Mouse (Mus musculus) heart, postnatal 0 days (tissue): ENCODE measurements around the gene Psen2. TPM values are rescaled to one million over a fixed set of nuclear protein-coding genes. Genes with fewer than 3 reads are reported as not detected.
A peak's percentile ranks its signal among the peaks of the same experiment; 100 is the strongest.

Experiments used
- ATAC-seq: fragments of 200-750 bp; cut with Nextera tagmentation; 2 replicates; pipeline ENCODE4 v1.8.0; 2017; ENCODE audit warnings: low read depth, moderate number of reproducible peaks, moderate library complexity; ENCODE audit not compliant: insufficient read depth
- DNase-seq: peaks from one replicate; pipeline ENCODE4 v3.0.0-alpha.2; 2016; ENCODE audit warnings: low spot score
- H3K27ac ChIP-seq: fragments of 300-500 bp; sonication (generic); 2 replicates; pipeline ENCODE4 v1.5.1; 2014; ENCODE audit warnings: low read depth, mild to moderate bottlenecking
- H3K27me3 ChIP-seq: fragments of 300-500 bp; sonication (generic); 2 replicates; pipeline ENCODE4 v1.6.1; 2014; ENCODE audit warnings: low read length, mixed read lengths; ENCODE audit not compliant: control insufficient read depth, insufficient read depth
- H3K36me3 ChIP-seq: fragments of 300-500 bp; sonication (generic); replicated peaks from 2 replicates; pipeline ENCODE4 v1.6.1; 2014; ENCODE audit warnings: low read length, mixed read lengths; ENCODE audit not compliant: control insufficient read depth, insufficient read depth
- H3K4me1 ChIP-seq: fragments of 300-500 bp; sonication (generic); 2 replicates; pipeline ENCODE4 v1.6.1; 2014; ENCODE audit warnings: antibody characterized with exemption; ENCODE audit not compliant: control insufficient read depth, insufficient read depth
- H3K4me2 ChIP-seq: fragments of 300-500 bp; sonication (generic); 2 replicates; pipeline ENCODE4 v1.6.1; 2014; ENCODE audit warnings: low read depth, mild to moderate bottlenecking, low read length, moderate library complexity
- H3K4me3 ChIP-seq: fragments of 300-500 bp; sonication (generic); 2 replicates; pipeline ENCODE4 v1.5.1; 2014; ENCODE audit warnings: low read depth, low read length
- H3K9ac ChIP-seq: fragments of 300-500 bp; sonication (generic); replicated peaks from 2 replicates; pipeline ENCODE4 v1.6.1; 2014; ENCODE audit warnings: low read depth, low read length, mixed read lengths
- H3K9me3 ChIP-seq: fragments of 300-500 bp; sonication (generic); replicated peaks from 2 replicates; pipeline ENCODE4 v1.6.1; 2016; ENCODE audit warnings: low read length; ENCODE audit not compliant: control insufficient read depth
- CTCF ChIP-seq: IDR thresholded peaks from 2 replicates; pipeline ENCODE4 v1.5.1; 2016; ENCODE audit warnings: antibody characterized with exemption, control low read depth, low read depth
- EP300 ChIP-seq: IDR thresholded peaks from 2 replicates; pipeline ENCODE4 v1.6.1; 2016; ENCODE audit warnings: antibody characterized with exemption, low read depth
- WGBS: fragments of 180-500 bp; shearing (Covaris S2); extraction: QIAGEN DNeasy Blood & Tissue Kit; methylation state at CpG from one replicate; pipeline ENCODE4 v1.1.7; 2014; 5-methylcytosine and 5-hydroxymethylcytosine counted together
- polyA plus RNA-seq: library from polyadenylated mRNA; unstranded; fragments of >200 nt; fragmentation: Nextera tagmentation; extraction: Ambion mirVana; gene quantifications from 2 replicates; pipeline ENCODE4 v1.2.1, GENCODE M21; 2015
- total RNA-seq: library from RNA; depleted of rRNA; stranded (reverse); fragments of >200 nt; gene quantifications from 2 replicates; pipeline ENCODE4 v1.2.3, GENCODE M21; 2014; ENCODE audit warnings: low replicate concordance

Gene Psen2
- total and polyA plus RNA-seq, 2 experiments from 2014 or later, result 16.4 to 33.3 TPM

GRCm38 (mm10) chr1:180274725-180275308 is 11.6 kb upstream of the Psen2 start:
- no peak overlapping the region for H3K4me2 ChIP-seq
- H3K27me3 ChIP-seq, result no peaks in the 10 kb centered on the region
- no peak overlapping the region for H3K9ac ChIP-seq
- no peak overlapping the region for H3K27ac ChIP-seq
- H3K4me3 ChIP-seq, result no peak overlapping the region
- DNase-seq, result no peak
- 52% methylated on average over 10 of the region's 10 CpGs for WGBS
- peak; percentile 40; the same call in 1 of the 2 replicates for ATAC-seq
- H3K36me3 ChIP-seq, result no peaks in the 10 kb centered on the region
- no peaks in the 10 kb centered on the region for H3K9me3 ChIP-seq
- no peak for TF ChIP-seq CTCF
- no peak for TF ChIP-seq EP300
- H3K4me1 ChIP-seq, result peaks cover 11% of the 10 kb centered on the region

- no peak overlapping the region for H3K27ac ChIP-seq
- 0 out of 2 replicates have a peak, but pooled peaks cover 2% of the 10 kb centered on the region for H3K4me1 ChIP-seq
- DNase-seq, result no peak
- 85% methylated on average over 2 of the region's 2 CpGs for WGBS
- TF ChIP-seq EP300 (no peak; the same call in 1 of the 2 replicates), CTCF (no peak)
- H3K9ac ChIP-seq, result no peak overlapping the region
- peaks cover 5% of the 10 kb centered on the region; the same call in 1 of the 2 replicates for H3K27me3 ChIP-seq
- no peak for ATAC-seq
- H3K36me3 ChIP-seq, result no peaks in the 10 kb centered on the region
- no peak overlapping the region for H3K4me3 ChIP-seq
- H3K9me3 ChIP-seq, result no peaks in the 10 kb centered on the region
- H3K4me2 ChIP-seq, result no peak overlapping the region
Observed at GRCm38 (mm10) chr1:180269033-180269432, 5.8 kb upstream of the Psen2 start.

- no peak overlapping the region for H3K4me3 ChIP-seq
- H3K27ac ChIP-seq, result no peak overlapping the region
Observed at GRCm38 (mm10) chr1:180268249-180269031, 5.2 kb upstream of the Psen2 start.

GRCm38 (mm10) chr1:180267151-180267550 is 3.9 kb upstream of the Psen2 start:
- 0 out of 2 replicates have a peak, but pooled peaks cover 2% of the 10 kb centered on the region for H3K4me1 ChIP-seq
- no peak overlapping the region for H3K9ac ChIP-seq
- no peak overlapping the region for H3K4me2 ChIP-seq
- no peak overlapping the region for H3K27ac ChIP-seq
- WGBS, result 64% methylated on average over 10 of the region's 10 CpGs
- no peak overlapping the region for H3K4me3 ChIP-seq
- H3K27me3 ChIP-seq, result peaks cover 5% of the 10 kb centered on the region; the same call in 1 of the 2 replicates
- DNase-seq (no peak), ATAC-seq (no peak)
- H3K36me3 ChIP-seq, result no peaks in the 10 kb centered on the region
- TF ChIP-seq EP300, result no peak
- no peak for TF ChIP-seq CTCF
- H3K9me3 ChIP-seq, result no peaks in the 10 kb centered on the region

More at GRCm38 (mm10) chr1:180268249-180269031, 5.2 kb upstream of the Psen2 start:
- TF ChIP-seq CTCF, result peak; percentile 100
- TF ChIP-seq EP300, result peak; percentile 76
- ATAC-seq (peak; percentile 85), DNase-seq (peak; percentile 84)
- 0 out of 2 replicates have a peak, but pooled peaks cover 2% of the 10 kb centered on the region for H3K4me1 ChIP-seq
- WGBS, result 15% methylated on average over 12 of the region's 12 CpGs
- no peaks in the 10 kb centered on the region for H3K36me3 ChIP-seq
- H3K4me2 ChIP-seq, result no peak overlapping the region
- no peak overlapping the region for H3K9ac ChIP-seq
- H3K27me3 ChIP-seq, result peaks cover 5% of the 10 kb centered on the region; the same call in 1 of the 2 replicates
- H3K9me3 ChIP-seq, result no peaks in the 10 kb centered on the region

- Histone ChIP-seq H3K9ac (no peak overlapping the region), H3K27ac (peak overlapping the region; percentile 43; the same call in 1 of the 2 replicates), H3K27me3 (peaks cover 5% of the 10 kb centered on the region; the same call in 1 of the 2 replicates), H3K4me3 (peak overlapping the region; percentile 5; the same call in 1 of the 2 replicates), H3K4me1 (0 out of 2 replicates have a peak, but pooled peaks cover 2% of the 10 kb centered on the region), H3K4me2 (peak overlapping the region; percentile 48), H3K9me3 (no peaks in the 10 kb centered on the region), H3K36me3 (no peaks in the 10 kb centered on the region)
- 14% methylated on average over 7 of the region's 7 CpGs for WGBS
- ATAC-seq, result peak; percentile 57
- DNase-seq, result no peak
- no peak for TF ChIP-seq CTCF
- TF ChIP-seq EP300, result no peak
Observed at GRCm38 (mm10) chr1:180265399-180265798, 2.2 kb upstream of the Psen2 start.
